ENCODE assay signal across 10 mouse cellular contexts in the genomic region with DNA sequence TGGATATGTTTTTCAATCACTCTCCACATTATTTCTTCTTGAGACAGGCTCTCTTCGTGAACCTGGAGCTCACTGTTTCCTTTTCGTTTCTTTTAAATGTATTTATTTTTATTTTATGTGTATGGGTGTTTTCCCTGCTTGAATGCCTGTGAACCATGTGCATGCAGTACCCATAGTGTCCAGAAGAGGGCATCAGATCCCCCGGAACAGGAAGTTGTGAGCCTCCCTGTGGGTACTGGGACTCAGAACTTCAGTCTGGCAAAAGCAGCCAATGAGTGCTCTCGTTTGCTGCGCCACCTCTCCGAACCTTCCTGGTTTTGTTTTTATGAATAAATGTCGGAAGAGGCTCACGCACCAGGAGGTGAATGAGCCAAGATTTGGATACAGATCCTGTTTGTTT. TPM values are rescaled to one million over a fixed set of nuclear protein-coding genes. Genes with fewer than 3 reads are reported as not detected.
DNase-seq lines count a peak whose midpoint lies in the region; ATAC-seq lines count a peak whose summit lies in the region.
"Had no signal": no experiment of that assay in that cellular context is flagged by ENCODE, and none has a peak within 500 bp of the region (broad histone marks: within the 10 kb centered on the region; RNA-seq: fewer than 3 reads in every experiment).

No protein-coding gene starts in this region.

- H3K27me3 ChIP-seq in heart, embryonic 12.5 days (replicated peaks), result no peaks in the 10 kb centered on the region
- H3K27me3 ChIP-seq in limb, embryonic 11.5 days (ENCODE audit: control insufficient read depth, insufficient read depth, low read length), result no peaks in the 10 kb centered on the region
- H3K27me3 ChIP-seq: neural tube, embryonic 12.5 days had no signal

- WGBS in heart, embryonic 12.5 days, result 55% methylated on average over 8 of the region's 8 CpGs
- 73% methylated on average over 8 of the region's 8 CpGs for WGBS in limb, embryonic 11.5 days

- no peak overlapping the region for H3K9ac ChIP-seq in heart, embryonic 12.5 days
- H3K9ac ChIP-seq in limb, embryonic 11.5 days (ENCODE audit: low read length), result no peak overlapping the region
- H3K9ac ChIP-seq: neural tube, embryonic 12.5 days had no signal

- no peaks in the 10 kb centered on the region for H3K4me1 ChIP-seq in heart, embryonic 12.5 days (replicated peaks)
- no peaks in the 10 kb centered on the region for H3K4me1 ChIP-seq in limb, embryonic 11.5 days (ENCODE audit: control insufficient read depth, insufficient read depth, low read length)
- H3K4me1 ChIP-seq: neural tube, embryonic 12.5 days had no signal

- no peak for ATAC-seq in heart, embryonic 12.5 days (ENCODE audit: insufficient number of reproducible peaks, low FRiP score)
- ATAC-seq in limb, embryonic 11.5 days (ENCODE audit: insufficient number of reproducible peaks, low FRiP score, low TSS enrichment, low read depth), result no peak

- no peak overlapping the region for H3K4me2 ChIP-seq in heart, embryonic 12.5 days
- no peak overlapping the region for H3K4me2 ChIP-seq in limb, embryonic 11.5 days (ENCODE audit: low read depth, severe bottlenecking)
- H3K4me2 ChIP-seq: neural tube, embryonic 12.5 days had no signal

- peak; percentile 35 for DNase-seq in heart, postnatal 4 days
- peak; percentile 75 for DNase-seq in A20 (ENCODE audit: low read depth, low spot score)
- DNase-seq in ZHBTc4 (ENCODE audit: low read depth, low spot score), result peak; percentile 89
- peak; percentile 49 for DNase-seq in limb, embryonic 11.5 days (ENCODE audit: low spot score)
- DNase-seq in testis, postnatal 14 days (ENCODE audit: low spot score), result peak; percentile 48
- DNase-seq in urinary bladder, postnatal 10 days (ENCODE audit: low spot score), result no peak
- no peak for DNase-seq in heart, adult 11 months

- H3K27ac ChIP-seq in heart, embryonic 12.5 days (ENCODE audit: poor library complexity, severe bottlenecking), result no peak overlapping the region
- H3K27ac ChIP-seq in limb, embryonic 11.5 days (replicated peaks; ENCODE audit: low read depth, low read length), result no peak overlapping the region
- H3K27ac ChIP-seq: neural tube, embryonic 12.5 days had no signal

- H3K36me3 ChIP-seq in heart, embryonic 12.5 days, result no peaks in the 10 kb centered on the region
- no peaks in the 10 kb centered on the region for H3K36me3 ChIP-seq in limb, embryonic 11.5 days (ENCODE audit: control insufficient read depth, insufficient read depth, low read length)
- H3K36me3 ChIP-seq: neural tube, embryonic 12.5 days had no signal

- H3K4me3 ChIP-seq in heart, embryonic 12.5 days, result no peak overlapping the region
- no peak overlapping the region for H3K4me3 ChIP-seq in limb, embryonic 11.5 days (ENCODE audit: low read depth, low read length)
- H3K4me3 ChIP-seq: neural tube, embryonic 12.5 days had no signal

- H3K9me3 ChIP-seq in heart, embryonic 12.5 days (replicated peaks), result peaks cover 4% of the 10 kb centered on the region; the same call in 1 of the 2 replicates
- H3K9me3 ChIP-seq in limb, embryonic 11.5 days (ENCODE audit: control insufficient read depth, low read length), result no peaks in the 10 kb centered on the region
- H3K9me3 ChIP-seq: neural tube, embryonic 12.5 days had no signal

RNA-seq across cellular contexts. Expression of gene Epp13, which starts 13.2 kb away (rescaled TPM):
- not detected for total RNA-seq in heart, postnatal 4 days (2021)
- not detected in 2 replicates for polyA plus RNA-seq in heart, embryonic 12.5 days (2016; fragmentation: Nextera tagmentation; extraction: Ambion mirVana)
- not detected in 2 replicates for polyA plus RNA-seq in limb, embryonic 11.5 days (2014; fragmentation: Nextera tagmentation; extraction: Ambion mirVana)
- total RNA-seq: hematopoietic stem cell, adult 5-6 weeks had no signal
- polyA plus RNA-seq: neural tube, embryonic 12.5 days had no signal

RNA-seq across cellular contexts. Expression of gene Zfp667, which starts 20.7 kb away (rescaled TPM):
- 1 to 10 TPM; 1.5 to 1.9 TPM for total RNA-seq in heart, postnatal 4 days (2021)
- 3.7 and 4.2 TPM in 2 replicates for polyA plus RNA-seq in heart, embryonic 12.5 days (2016; fragmentation: Nextera tagmentation; extraction: Ambion mirVana)
- polyA plus RNA-seq in limb, embryonic 11.5 days (2014; fragmentation: Nextera tagmentation; extraction: Ambion mirVana), result 7.4 and 9.0 TPM in 2 replicates

RNA-seq across cellular contexts. Expression of gene Zscan5b, which starts 43.6 kb away (rescaled TPM):
- not detected for total RNA-seq in heart, postnatal 4 days (2021)
- not detected in 2 replicates for polyA plus RNA-seq in heart, embryonic 12.5 days (2016; fragmentation: Nextera tagmentation; extraction: Ambion mirVana)
- polyA plus RNA-seq in limb, embryonic 11.5 days (2014; fragmentation: Nextera tagmentation; extraction: Ambion mirVana), result not detected in 2 replicates
- total RNA-seq: hematopoietic stem cell, adult 5-6 weeks had no signal
- polyA plus RNA-seq: neural tube, embryonic 12.5 days had no signal

Comparison
In these comparisons a context has a peak if more than half of its experiments do, and no peak if none do; other contexts are left out.
1. DNase-seq: peak in heart, postnatal 4 days (single experiment), A20 (single experiment), ZHBTc4 (single experiment), limb, embryonic 11.5 days (single experiment) and testis, postnatal 14 days (single experiment); none in urinary bladder, postnatal 10 days (single experiment) and heart, adult 11 months (single experiment).